Mouse (Mus musculus) heart, postnatal 0 days (tissue): ENCODE measurements around the gene Usp45. TPM values are rescaled to one million over a fixed set of nuclear protein-coding genes. Genes with fewer than 3 reads are reported as not detected.

Source experiments
- ATAC-seq: fragments of 200-750 bp; cut with Nextera tagmentation; 2 replicates; pipeline ENCODE4 v1.8.0; 2017; ENCODE audit warnings: low read depth, moderate number of reproducible peaks, moderate library complexity; ENCODE audit not compliant: insufficient read depth
- DNase-seq: peaks from one replicate; pipeline ENCODE4 v3.0.0-alpha.2; 2016; ENCODE audit warnings: low spot score
- H3K27ac ChIP-seq: fragments of 300-500 bp; sonication (generic); 2 replicates; pipeline ENCODE4 v1.5.1; 2014; ENCODE audit warnings: low read depth, mild to moderate bottlenecking
- H3K27me3 ChIP-seq: fragments of 300-500 bp; sonication (generic); 2 replicates; pipeline ENCODE4 v1.6.1; 2014; ENCODE audit warnings: low read length, mixed read lengths; ENCODE audit not compliant: control insufficient read depth, insufficient read depth
- H3K36me3 ChIP-seq: fragments of 300-500 bp; sonication (generic); replicated peaks from 2 replicates; pipeline ENCODE4 v1.6.1; 2014; ENCODE audit warnings: low read length, mixed read lengths; ENCODE audit not compliant: control insufficient read depth, insufficient read depth
- H3K4me1 ChIP-seq: fragments of 300-500 bp; sonication (generic); 2 replicates; pipeline ENCODE4 v1.6.1; 2014; ENCODE audit warnings: antibody characterized with exemption; ENCODE audit not compliant: control insufficient read depth, insufficient read depth
- H3K4me2 ChIP-seq: fragments of 300-500 bp; sonication (generic); 2 replicates; pipeline ENCODE4 v1.6.1; 2014; ENCODE audit warnings: low read depth, mild to moderate bottlenecking, low read length, moderate library complexity
- H3K4me3 ChIP-seq: fragments of 300-500 bp; sonication (generic); 2 replicates; pipeline ENCODE4 v1.5.1; 2014; ENCODE audit warnings: low read depth, low read length
- H3K9ac ChIP-seq: fragments of 300-500 bp; sonication (generic); replicated peaks from 2 replicates; pipeline ENCODE4 v1.6.1; 2014; ENCODE audit warnings: low read depth, low read length, mixed read lengths
- H3K9me3 ChIP-seq: fragments of 300-500 bp; sonication (generic); replicated peaks from 2 replicates; pipeline ENCODE4 v1.6.1; 2016; ENCODE audit warnings: low read length; ENCODE audit not compliant: control insufficient read depth
- CTCF ChIP-seq: IDR thresholded peaks from 2 replicates; pipeline ENCODE4 v1.5.1; 2016; ENCODE audit warnings: antibody characterized with exemption, control low read depth, low read depth
- EP300 ChIP-seq: IDR thresholded peaks from 2 replicates; pipeline ENCODE4 v1.6.1; 2016; ENCODE audit warnings: antibody characterized with exemption, low read depth
- WGBS: fragments of 180-500 bp; shearing (Covaris S2); extraction: QIAGEN DNeasy Blood & Tissue Kit; methylation state at CpG from one replicate; pipeline ENCODE4 v1.1.7; 2014; 5-methylcytosine and 5-hydroxymethylcytosine counted together
- polyA plus RNA-seq: library from polyadenylated mRNA; unstranded; fragments of >200 nt; fragmentation: Nextera tagmentation; extraction: Ambion mirVana; gene quantifications from 2 replicates; pipeline ENCODE4 v1.2.1, GENCODE M21; 2015
- total RNA-seq: library from RNA; depleted of rRNA; stranded (reverse); fragments of >200 nt; gene quantifications from 2 replicates; pipeline ENCODE4 v1.2.3, GENCODE M21; 2014; ENCODE audit warnings: low replicate concordance

The Usp45 gene
- total and polyA plus RNA-seq, 2 experiments from 2014 or later = 3.6 to 12.6 TPM

- 77% methylated on average over 5 of the region's 5 CpGs for WGBS
- Histone ChIP-seq H3K9me3 (no peaks in the 10 kb centered on the region), H3K4me1 (no peaks in the 10 kb centered on the region), H3K27ac (no peak overlapping the region), H3K4me2 (no peak overlapping the region), H3K27me3 (no peaks in the 10 kb centered on the region), H3K9ac (no peak overlapping the region), H3K36me3 (peaks cover 27% of the 10 kb centered on the region), H3K4me3 (no peak overlapping the region)
- DNase-seq = no peak
- TF ChIP-seq CTCF (no peak), EP300 (no peak)
- no peak for ATAC-seq
Measured at GRCm38 (mm10) chr4:21745723-21746122, 21.2 kb upstream of the Usp45 start.

GRCm38 (mm10) chr4:21755123-21755789 lies 11.7 kb upstream of the Usp45 start:
- no peak overlapping the region for H3K4me2 ChIP-seq
- H3K9ac ChIP-seq = no peak overlapping the region
- DNase-seq (no peak), ATAC-seq (no peak)
- H3K27me3 ChIP-seq = no peaks in the 10 kb centered on the region
- H3K9me3 ChIP-seq = no peaks in the 10 kb centered on the region
- WGBS = 64% methylated on average over 4 of the region's 4 CpGs
- no peak overlapping the region for H3K4me3 ChIP-seq
- H3K27ac ChIP-seq = no peak overlapping the region
- TF ChIP-seq EP300 (no peak), CTCF (no peak)
- peaks cover 15% of the 10 kb centered on the region; the same call in 1 of the 2 replicates for H3K36me3 ChIP-seq
- H3K4me1 ChIP-seq = no peaks in the 10 kb centered on the region

- DNase-seq = no peak
- 46% methylated on average over 1 of the region's 1 CpGs for WGBS
- TF ChIP-seq EP300 = no peak
- no peak for TF ChIP-seq CTCF
- no peak overlapping the region for H3K4me3 ChIP-seq
- no peak overlapping the region for H3K27ac ChIP-seq
- no peaks in the 10 kb centered on the region for H3K4me1 ChIP-seq
- no peak overlapping the region for H3K4me2 ChIP-seq
- ATAC-seq = no peak
- H3K27me3 ChIP-seq = no peaks in the 10 kb centered on the region
- no peaks in the 10 kb centered on the region for H3K9me3 ChIP-seq
- H3K9ac ChIP-seq = no peak overlapping the region
- peaks cover 11% of the 10 kb centered on the region; the same call in 1 of the 2 replicates for H3K36me3 ChIP-seq
Measured at GRCm38 (mm10) chr4:21758860-21759259, 8.1 kb upstream of the Usp45 start.

GRCm38 (mm10) chr4:21761416-21762160 lies 5.4 kb upstream of the Usp45 start:
- 59% methylated on average over 9 of the region's 9 CpGs for WGBS
- Histone ChIP-seq H3K4me3 (no peak overlapping the region), H3K9me3 (no peaks in the 10 kb centered on the region), H3K4me1 (peaks cover 5% of the 10 kb centered on the region; the same call in 1 of the 2 replicates), H3K27me3 (no peaks in the 10 kb centered on the region), H3K27ac (no peak overlapping the region), H3K9ac (no peak overlapping the region), H3K4me2 (no peak overlapping the region), H3K36me3 (peaks cover 11% of the 10 kb centered on the region; the same call in 1 of the 2 replicates)
- TF ChIP-seq EP300 (no peak), CTCF (no peak)
- no peak for DNase-seq
- no peak for ATAC-seq

GRCm38 (mm10) chr4:21763827-21764226 lies 3.1 kb upstream of the Usp45 start:
- Histone ChIP-seq H3K4me1 (peaks cover 5% of the 10 kb centered on the region; the same call in 1 of the 2 replicates), H3K9ac (no peak overlapping the region), H3K4me3 (no peak overlapping the region), H3K36me3 (peaks cover 6% of the 10 kb centered on the region; the same call in 1 of the 2 replicates), H3K4me2 (no peak overlapping the region), H3K9me3 (no peaks in the 10 kb centered on the region), H3K27ac (no peak overlapping the region), H3K27me3 (no peaks in the 10 kb centered on the region)
- DNase-seq = no peak
- ATAC-seq = no peak
- 77% methylated on average over 4 of the region's 4 CpGs for WGBS
- no peak for TF ChIP-seq EP300
- TF ChIP-seq CTCF = no peak
